Mouse (Mus musculus): ENCODE measurements at regions not wholly inside any gene's neighbourhood (a gene's known extent, or its start where the extent isn't known, plus 50 kb on each side); places are given as distances from the start of the nearest gene placed in this dataset.

- no peak for DNase-seq
- intact Hi-C loops (cut with DNase I; ENCODE audit: low total_unique reads) = no loop called here
Measured at GRCm38 (mm10) chr1:90524641-90525220, 78.0 kb upstream of the Cops8 start.

- DNase-seq = no peak
- intact Hi-C loops (cut with DNase I; ENCODE audit: low total_unique reads) = no loop called here
Measured at GRCm38 (mm10) chr1:90526311-90526710, 76.5 kb upstream of the Cops8 start.

GRCm38 (mm10) chr1:90527947-90528717 is 74.6 kb upstream of the Cops8 start:
- intact Hi-C loops (cut with DNase I; ENCODE audit: low total_unique reads) = no loop called here
- no peak for DNase-seq

- no peak for DNase-seq
- intact Hi-C loops (cut with DNase I; ENCODE audit: low total_unique reads) = no loop called here
Measured at GRCm38 (mm10) chr1:90533481-90533880, 69.3 kb upstream of the Cops8 start.

GRCm38 (mm10) chr1:90536105-90536504 is 66.7 kb upstream of the Cops8 start:
- intact Hi-C loops (cut with DNase I; ENCODE audit: low total_unique reads) = no loop called here
- no peak for DNase-seq

GRCm38 (mm10) chr1:90543801-90544795 is 58.7 kb upstream of the Cops8 start:
- intact Hi-C loops (cut with DNase I; ENCODE audit: low total_unique reads) = no loop called here

GRCm38 (mm10) chr1:90544821-90545536 is 57.8 kb upstream of the Cops8 start:
- DNase-seq = no peak
- intact Hi-C loops (cut with DNase I; ENCODE audit: low total_unique reads) = no loop called here

More at GRCm38 (mm10) chr1:90543801-90544795, 58.7 kb upstream of the Cops8 start:
- DNase-seq = no peak

GRCm38 (mm10) chr1:90552644-90553043 is 50.1 kb upstream of the Cops8 start:
- intact Hi-C loops (cut with DNase I; ENCODE audit: low total_unique reads) = no loop called here
- no peak for DNase-seq
